Mouse (Mus musculus): ENCODE results near the gene Rnf2. TPM values are rescaled to one million over a fixed set of nuclear protein-coding genes. Genes with fewer than 3 reads are reported as not detected.
"Not testable (repeated sequence)": the region's sequence is repeated elsewhere in the genome, so short reads cannot be mapped to it uniquely, and the experiment has no call there.

Rnf2 gene
- polyA plus RNA-seq, 1 experiment from 2014 or later, result 124 TPM

GRCm38 (mm10) chr1:151472386-151472785, 28.4 kb downstream of the Rnf2 start:
- not testable (repeated sequence) for H3K4me3 ChIP-seq; H3K4me1 ChIP-seq; ATAC-seq (ENCODE audit: low FRiP score, low read depth); H3K27me3 ChIP-seq; H3K4me2 ChIP-seq (replicated peaks); H3K27ac ChIP-seq; H3K9ac ChIP-seq; H3K9me3 ChIP-seq
- WGBS, result 95% methylated on average over 8 of the region's 8 CpGs
- H3K36me3 ChIP-seq, result peaks cover 80% of the 10 kb centered on the region

DNA sequence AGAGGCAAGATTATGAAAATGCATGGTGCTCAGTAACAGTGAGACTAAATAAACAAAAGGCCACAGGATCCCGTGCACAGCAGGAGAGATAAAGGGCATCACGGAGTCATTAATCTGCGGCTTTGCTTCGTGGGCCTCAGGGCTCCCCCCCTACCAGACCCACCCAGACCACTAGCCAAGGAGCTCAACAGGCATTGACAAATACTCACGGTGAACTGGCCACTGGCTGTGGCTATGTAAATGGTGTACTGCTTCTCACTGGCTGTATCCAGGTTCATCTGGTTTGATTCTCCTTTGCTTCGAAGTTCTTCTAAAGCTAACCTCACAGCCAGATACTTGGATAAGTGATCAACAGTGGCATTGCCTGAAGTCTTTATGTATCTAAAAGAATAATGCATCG, 29.3 kb downstream of the Rnf2 start:
- Histone ChIP-seq H3K4me2 (replicated peaks) (no peak overlapping the region), H3K9ac (no peak overlapping the region), H3K27ac (no peak overlapping the region), H3K9me3 (no peaks in the 10 kb centered on the region), H3K4me3 (no peak overlapping the region), H3K36me3 (peaks cover 77% of the 10 kb centered on the region), H3K27me3 (no peaks in the 10 kb centered on the region), H3K4me1 (no peaks in the 10 kb centered on the region)
- WGBS, result 82% methylated on average over 7 of the region's 7 CpGs
- ATAC-seq (ENCODE audit: low FRiP score, low read depth), result no peak

DNA sequence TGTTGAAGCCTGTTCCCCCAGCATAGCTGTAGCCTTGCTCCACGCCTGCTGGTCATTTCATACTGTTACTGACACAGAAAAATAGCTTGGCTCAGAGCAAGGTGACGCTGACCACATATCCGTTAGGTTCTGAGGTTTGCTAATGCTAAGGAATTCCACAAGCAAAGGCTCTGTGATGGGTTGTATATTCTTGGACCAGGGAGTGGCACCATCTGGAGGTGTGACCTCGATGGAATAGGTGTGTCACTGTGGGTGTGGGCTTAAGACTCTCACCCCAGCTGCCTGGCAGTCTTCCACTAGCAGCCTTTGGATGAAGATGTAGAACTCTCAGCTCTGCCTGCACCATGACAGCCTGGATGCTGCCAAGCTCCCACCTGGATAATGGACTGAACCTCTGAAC, 34.2 kb downstream of the Rnf2 start:
- 0 out of 2 replicates have a peak, but pooled peaks have one; percentile 11 for ATAC-seq (ENCODE audit: low FRiP score, low read depth)
- Histone ChIP-seq H3K4me1 (no peaks in the 10 kb centered on the region), H3K36me3 (peaks cover 38% of the 10 kb centered on the region), H3K4me2 (replicated peaks) (no peak overlapping the region), H3K27me3 (no peaks in the 10 kb centered on the region), H3K27ac (no peak overlapping the region), H3K9me3 (no peaks in the 10 kb centered on the region), H3K9ac (no peak overlapping the region), H3K4me3 (no peak overlapping the region)
- 84% methylated on average over 4 of the region's 4 CpGs for WGBS

DNA sequence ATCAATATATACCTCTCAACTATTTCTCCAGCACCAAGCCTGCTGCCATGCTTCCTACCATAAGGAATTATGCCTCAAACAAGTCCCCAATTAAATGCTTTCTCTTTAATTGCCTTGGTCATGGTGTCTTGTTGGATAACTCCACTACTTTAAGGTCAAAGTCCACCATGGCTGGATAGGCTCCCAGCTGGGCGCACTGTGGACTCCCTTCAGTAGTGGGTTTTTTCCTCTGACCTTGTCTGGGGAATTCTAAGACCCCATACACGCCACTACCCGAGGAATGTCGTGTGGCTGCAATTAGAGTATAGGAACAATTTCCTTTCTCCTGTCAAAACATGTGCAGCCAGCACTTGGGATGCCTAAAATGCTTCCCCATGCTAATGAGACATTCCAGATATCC, 35.8 kb downstream of the Rnf2 start:
- Histone ChIP-seq H3K4me2 (replicated peaks) (no peak overlapping the region), H3K9ac (no peak overlapping the region), H3K9me3 (no peaks in the 10 kb centered on the region), H3K27ac (no peak overlapping the region), H3K4me1 (no peaks in the 10 kb centered on the region), H3K27me3 (no peaks in the 10 kb centered on the region), H3K36me3 (peaks cover 41% of the 10 kb centered on the region), H3K4me3 (no peak overlapping the region)
- ATAC-seq (ENCODE audit: low FRiP score, low read depth), result no peak
- WGBS, result 39% methylated on average over 4 of the region's 4 CpGs

GRCm38 (mm10) chr1:151461265-151461664, 39.5 kb downstream of the Rnf2 start:
- no peak overlapping the region for H3K4me3 ChIP-seq
- no peak overlapping the region for H3K27ac ChIP-seq
- no peak overlapping the region for H3K9ac ChIP-seq
- no peak for ATAC-seq (ENCODE audit: low FRiP score, low read depth)
- H3K4me1 ChIP-seq, result no peaks in the 10 kb centered on the region
- no peaks in the 10 kb centered on the region for H3K9me3 ChIP-seq
- no peak overlapping the region for H3K4me2 ChIP-seq (replicated peaks)
- WGBS, result 81% methylated on average over 9 of the region's 9 CpGs
- peaks cover 44% of the 10 kb centered on the region for H3K36me3 ChIP-seq
- H3K27me3 ChIP-seq, result no peaks in the 10 kb centered on the region

GRCm38 (mm10) chr1:151457087-151457486, 43.7 kb downstream of the Rnf2 start:
- Histone ChIP-seq H3K27me3 (no peaks in the 10 kb centered on the region), H3K27ac (no peak overlapping the region), H3K4me1 (no peaks in the 10 kb centered on the region), H3K36me3 (peaks cover 70% of the 10 kb centered on the region), H3K4me2 (replicated peaks) (no peak overlapping the region), H3K4me3 (no peak overlapping the region), H3K9me3 (no peaks in the 10 kb centered on the region), H3K9ac (no peak overlapping the region)
- ATAC-seq (ENCODE audit: low FRiP score, low read depth), result no peak
- WGBS, result 85% methylated on average over 5 of the region's 5 CpGs

DNA sequence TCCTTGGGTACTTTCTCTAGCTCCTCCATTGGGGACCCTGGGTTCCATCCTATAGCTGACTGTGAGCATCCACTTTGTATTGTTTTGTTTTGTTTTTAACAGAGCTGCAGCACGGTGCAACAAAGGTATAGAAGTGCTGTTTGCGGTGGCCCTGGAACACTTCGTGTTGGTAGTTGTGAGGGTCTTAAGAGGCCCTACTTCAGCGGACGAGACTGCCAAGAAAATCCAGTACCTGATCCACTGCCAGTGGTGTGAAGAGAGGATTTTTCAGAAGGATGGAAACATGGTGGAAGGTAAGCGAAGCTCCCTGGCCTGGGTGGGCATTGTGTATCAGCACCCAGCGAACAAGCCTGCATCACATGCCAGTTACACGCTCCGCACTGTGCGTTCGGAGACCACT, 48.8 kb downstream of the Rnf2 start:
- H3K36me3 ChIP-seq, result peaks cover 82% of the 10 kb centered on the region
- no peak overlapping the region for H3K4me2 ChIP-seq (replicated peaks)
- no peak overlapping the region for H3K9ac ChIP-seq
- H3K9me3 ChIP-seq, result no peaks in the 10 kb centered on the region
- H3K4me3 ChIP-seq, result no peak overlapping the region
- no peak for ATAC-seq (ENCODE audit: low FRiP score, low read depth)
- 97% methylated on average over 11 of the region's 11 CpGs for WGBS
- H3K4me1 ChIP-seq, result no peaks in the 10 kb centered on the region
- H3K27ac ChIP-seq, result no peak overlapping the region
- H3K27me3 ChIP-seq, result no peaks in the 10 kb centered on the region

GRCm38 (mm10) chr1:151450851-151451250, 49.9 kb downstream of the Rnf2 start:
- no peak overlapping the region for H3K4me3 ChIP-seq
- WGBS, result 90% methylated on average over 2 of the region's 2 CpGs
- H3K4me1 ChIP-seq, result no peaks in the 10 kb centered on the region
- H3K9me3 ChIP-seq, result no peaks in the 10 kb centered on the region
- ATAC-seq (ENCODE audit: low FRiP score, low read depth), result no peak
- H3K4me2 ChIP-seq (replicated peaks), result no peak overlapping the region
- no peak overlapping the region for H3K27ac ChIP-seq
- H3K36me3 ChIP-seq, result peaks cover 84% of the 10 kb centered on the region
- no peak overlapping the region for H3K9ac ChIP-seq
- H3K27me3 ChIP-seq, result no peaks in the 10 kb centered on the region

DNA sequence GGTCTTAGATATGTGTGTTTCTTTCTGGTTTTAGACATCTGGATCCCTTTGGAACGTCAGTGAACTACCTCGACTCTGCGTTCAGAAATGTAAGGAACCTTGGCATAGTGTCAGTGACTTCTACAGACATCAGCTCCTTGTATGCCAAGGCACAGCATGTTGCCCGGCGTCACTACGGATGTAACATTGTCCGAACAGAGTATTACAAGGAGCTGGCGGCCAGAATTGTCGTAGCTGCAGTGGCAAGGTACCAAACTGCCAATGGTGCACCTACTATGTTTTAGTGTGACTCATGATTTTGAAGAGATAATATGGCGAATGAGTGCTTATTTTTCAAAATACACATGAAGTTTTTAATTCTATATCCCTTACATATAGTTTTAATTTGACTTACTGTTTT, 50.9 kb downstream of the Rnf2 start:
- H3K27me3 ChIP-seq, result no peaks in the 10 kb centered on the region
- WGBS, result 96% methylated on average over 10 of the region's 10 CpGs
- H3K27ac ChIP-seq, result no peak overlapping the region
- ATAC-seq (ENCODE audit: low FRiP score, low read depth), result no peak
- no peaks in the 10 kb centered on the region for H3K9me3 ChIP-seq
- H3K4me3 ChIP-seq, result no peak overlapping the region
- no peak overlapping the region for H3K9ac ChIP-seq
- no peak overlapping the region for H3K4me2 ChIP-seq (replicated peaks)
- peaks cover 89% of the 10 kb centered on the region for H3K36me3 ChIP-seq
- no peaks in the 10 kb centered on the region for H3K4me1 ChIP-seq

DNA sequence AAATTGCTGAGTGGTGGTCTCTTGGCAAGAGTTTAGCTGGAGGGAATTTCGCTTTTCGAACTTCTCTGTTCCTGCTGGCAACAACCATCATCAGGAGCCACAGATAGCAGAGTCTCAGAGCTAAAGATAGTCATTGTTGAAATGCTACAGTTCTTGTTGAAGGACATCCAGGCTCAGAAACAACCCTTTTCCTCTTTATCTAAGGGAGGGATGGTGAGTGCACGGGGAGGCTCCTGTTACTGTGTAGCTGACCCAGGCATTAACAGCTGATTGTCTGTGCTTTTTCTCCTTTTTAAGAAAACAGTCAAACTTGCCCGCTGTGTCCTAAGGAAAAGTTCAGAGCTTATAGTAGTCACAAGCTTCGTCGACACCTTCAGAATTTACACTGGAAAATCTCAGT, 65.3 kb downstream of the Rnf2 start:
- no peaks in the 10 kb centered on the region for H3K27me3 ChIP-seq
- H3K4me1 ChIP-seq, result 0 out of 2 replicates have a peak, but pooled peaks cover 3% of the 10 kb centered on the region
- H3K4me3 ChIP-seq, result no peak overlapping the region
- H3K27ac ChIP-seq, result no peak overlapping the region
- 89% methylated on average over 6 of the region's 6 CpGs for WGBS
- H3K9ac ChIP-seq, result no peak overlapping the region
- H3K4me2 ChIP-seq (replicated peaks), result no peak overlapping the region
- peaks cover 64% of the 10 kb centered on the region for H3K36me3 ChIP-seq
- H3K9me3 ChIP-seq, result no peaks in the 10 kb centered on the region
- ATAC-seq (ENCODE audit: low FRiP score, low read depth), result no peak

DNA sequence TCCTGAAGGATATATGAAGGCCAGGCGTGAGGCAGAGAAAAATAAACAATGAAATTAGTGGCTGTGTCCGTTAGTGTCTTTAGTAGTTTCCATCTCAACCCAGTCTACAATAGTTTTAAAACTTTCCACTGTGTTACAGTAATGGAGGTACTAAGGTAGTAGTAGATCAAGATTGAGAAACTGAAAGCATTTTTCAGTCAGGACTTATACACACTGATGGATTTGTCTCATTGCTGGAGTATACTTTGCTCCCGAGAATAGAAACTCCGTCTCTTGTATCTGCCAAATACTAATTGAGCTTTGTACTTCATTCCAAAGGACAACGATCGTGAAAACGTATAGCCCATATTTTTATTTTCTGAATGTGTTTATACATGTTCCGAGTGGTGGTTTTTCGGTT, 71.4 kb downstream of the Rnf2 start:
- H3K27ac ChIP-seq, result peak overlapping the region; percentile 94; the same call in 1 of the 2 replicates
- 39% methylated on average over 9 of the region's 9 CpGs for WGBS
- ATAC-seq (ENCODE audit: low FRiP score, low read depth), result no peak

GRCm38 (mm10) chr1:151428263-151429221, 72.2 kb downstream of the Rnf2 start, which contains the start of the genes Swt1 and Trmt1l:
TSS of gene Swt1 (minus strand) at chr1:151428455.
TSS of gene Trmt1l (plus strand) at chr1:151428542.
- Histone ChIP-seq H3K9ac (peak within 1 kb of the TSS; percentile 95), H3K9me3 (no peaks in the 10 kb centered on the region), H3K4me2 (replicated peaks) (peak within 1 kb of the TSS; percentile 66), H3K4me1 (peaks cover 18% of the 10 kb centered on the region), H3K27ac (peak within 1 kb of the TSS; percentile 94), H3K27me3 (no peaks in the 10 kb centered on the region), H3K36me3 (peaks cover 6% of the 10 kb centered on the region; the same call in 1 of the 2 replicates), H3K4me3 (peak within 1 kb of the TSS; percentile 94)
- under 1% methylated on average over 74 of the region's 74 CpGs for WGBS
- peak; percentile 99 for ATAC-seq (ENCODE audit: low FRiP score, low read depth)

More for the DNA sequence above, 71.4 kb downstream of the Rnf2 start:
- no peaks in the 10 kb centered on the region for H3K27me3 ChIP-seq
- peak overlapping the region; percentile 94 for H3K4me3 ChIP-seq
- H3K9me3 ChIP-seq, result no peaks in the 10 kb centered on the region
- H3K9ac ChIP-seq, result peak overlapping the region; percentile 95
- peaks cover 12% of the 10 kb centered on the region for H3K36me3 ChIP-seq
- H3K4me1 ChIP-seq, result peaks cover 18% of the 10 kb centered on the region
- H3K4me2 ChIP-seq (replicated peaks), result peak overlapping the region; percentile 66
